Mouse (Mus musculus) left cerebral cortex, postnatal 10 days (tissue): ENCODE measurements at regions not wholly inside any gene's neighbourhood (a gene's known extent, or its start where the extent isn't known, plus 50 kb on each side); places are given as distances from the start of the nearest gene placed in this dataset.

Experiments
- DNase-seq, 2 experiments: peaks; one replicate each; pipeline ENCODE4 v3.0.0; 2021 to 2022; ENCODE audit warnings: low spot score in 2 of 2, mixed read lengths in 1 of 2; ENCODE audit errors: extremely low spot score in 1 of 2
- intact Hi-C: fragments of 180-260 bp; cut with DNase I; formaldehyde crosslinking; loops from one replicate; pipeline ENCODE4 v1.15.1; 2025

DNA sequence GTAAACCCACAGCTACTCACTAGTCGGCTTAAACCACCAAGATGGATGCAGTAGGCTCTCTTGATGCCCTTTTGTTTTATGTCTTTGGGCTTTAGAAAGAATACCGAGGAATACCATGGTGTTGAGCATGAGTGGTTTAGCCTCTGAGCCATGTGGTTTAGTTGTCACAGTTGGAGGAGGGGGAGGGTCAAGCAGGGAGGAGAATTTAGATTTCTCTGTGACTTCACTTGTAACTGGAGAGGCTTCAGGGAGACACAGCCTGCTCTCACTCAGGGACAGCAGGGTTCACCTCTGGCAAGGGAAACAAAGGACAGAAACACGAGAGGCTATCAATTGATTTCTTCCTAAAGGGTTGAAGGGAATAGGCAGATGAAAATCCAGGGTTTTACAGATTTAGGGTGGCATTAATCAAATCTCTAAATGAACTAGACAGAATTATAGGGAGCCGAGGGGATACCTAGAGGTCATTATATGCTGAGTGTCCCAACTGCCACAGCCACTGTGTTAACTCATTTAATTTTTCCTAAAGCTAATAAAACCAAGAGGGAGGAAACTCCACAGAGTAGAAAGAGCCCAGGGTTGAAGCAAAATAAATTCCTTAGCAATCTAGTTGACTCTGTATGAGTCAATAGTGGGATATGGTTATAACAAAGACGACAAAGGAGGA is 2113.7 kb upstream of the 5930422O12Rik start:
- no peak for DNase-seq
- intact Hi-C loops, result no loop called here

DNA sequence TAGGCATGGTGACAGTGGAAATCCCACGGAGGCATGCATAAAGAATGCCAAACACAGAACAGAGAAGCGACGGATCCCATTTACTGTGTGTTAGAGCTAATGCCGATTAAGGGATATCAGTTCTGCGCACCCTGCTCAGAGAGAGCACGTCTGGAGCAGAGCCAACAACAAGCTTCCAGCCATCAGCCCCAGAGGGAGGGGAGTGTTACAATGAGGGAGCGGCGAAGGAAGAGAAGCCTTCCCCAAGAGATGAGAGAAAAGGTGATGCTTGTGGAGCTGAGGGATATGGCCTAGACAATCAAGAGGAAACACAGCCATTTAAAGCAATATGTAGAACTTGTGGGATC is 2113.2 kb upstream of the 5930422O12Rik start:
- no peak for DNase-seq
- intact Hi-C loops, result no loop called here

DNA sequence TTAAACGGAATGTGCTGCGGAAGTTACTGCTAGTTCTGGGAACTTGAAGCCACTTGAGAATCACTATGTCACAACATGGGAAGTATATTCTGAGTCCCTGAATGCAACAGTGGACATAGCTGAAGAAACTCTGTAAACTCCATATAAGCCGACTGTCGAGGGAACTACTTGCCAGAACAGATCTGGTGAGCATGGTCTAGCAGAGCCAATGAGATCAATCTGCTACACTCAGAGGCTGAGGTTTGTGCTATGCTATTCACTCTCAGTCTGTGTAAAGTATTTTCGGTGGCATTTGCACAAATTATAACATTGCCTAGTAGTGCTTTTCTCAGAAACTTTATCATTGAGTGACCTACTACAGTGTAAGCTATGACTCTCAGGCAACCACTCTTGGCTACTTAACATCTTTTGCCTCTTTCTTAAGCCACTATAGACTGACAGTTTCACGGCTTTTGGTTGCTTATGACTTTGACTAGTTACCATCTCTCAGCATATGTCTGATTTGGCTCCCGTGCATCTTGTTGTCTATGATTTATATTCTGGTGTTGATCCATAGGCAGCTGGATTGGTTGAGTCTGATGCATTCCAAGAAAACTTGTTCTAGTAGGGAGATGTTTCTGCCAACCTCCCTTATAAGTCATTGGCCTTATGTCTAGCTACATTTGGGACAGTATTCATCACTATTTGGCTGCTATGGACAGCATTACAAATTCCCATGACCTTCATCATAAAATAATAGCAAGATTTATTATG is 2094.8 kb upstream of the 5930422O12Rik start:
- intact Hi-C loops, result no loop called here
- DNase-seq, result no peak

DNA sequence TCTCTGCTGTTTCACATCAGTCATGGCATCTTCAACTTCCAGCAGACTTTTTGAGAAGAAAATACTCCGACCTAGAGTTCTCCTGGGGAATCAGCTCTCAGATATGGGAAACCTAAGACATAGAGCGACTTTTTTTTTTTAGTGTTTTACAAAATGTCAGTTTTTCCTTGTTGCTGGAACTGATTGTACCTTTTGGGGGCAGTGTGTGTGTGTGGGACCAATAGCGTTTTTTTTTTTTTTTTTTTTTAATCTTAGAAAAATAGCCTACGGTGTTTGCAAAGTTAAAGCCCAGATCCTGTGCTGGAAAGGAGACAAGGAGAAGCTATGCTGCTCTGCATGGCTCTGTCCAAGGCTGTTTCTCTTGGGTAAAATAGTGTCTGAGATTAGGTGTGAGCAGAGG is 2080.0 kb upstream of the 5930422O12Rik start:
- intact Hi-C loops, result no loop called here

DNA sequence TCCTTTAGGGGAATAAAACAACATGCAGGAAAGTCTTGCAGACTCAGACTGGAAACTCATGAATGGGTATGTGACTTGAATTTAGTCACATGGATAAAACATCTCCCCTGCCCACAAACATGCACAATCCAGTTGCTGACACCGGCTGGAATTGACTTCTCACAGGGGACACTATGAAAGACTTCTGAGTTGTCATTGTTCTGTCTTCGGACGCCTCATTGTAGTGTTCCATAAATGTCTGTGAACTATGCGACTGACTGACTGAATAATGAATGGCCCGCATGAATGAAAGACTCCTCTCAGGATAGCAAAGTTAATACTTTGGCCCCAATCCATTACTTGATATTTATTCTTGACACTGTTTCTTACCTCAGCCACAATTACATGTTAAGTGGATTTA is 2058.9 kb upstream of the 5930422O12Rik start:
- intact Hi-C loops, result loop anchor here (5.0 kb wide), 1 partner anchor 633 kb away; no protein-coding TSS in a partner anchor
- DNase-seq, result no peak

More for the DNA sequence above, 2080.0 kb upstream of the 5930422O12Rik start:
- DNase-seq, result no peak

DNA sequence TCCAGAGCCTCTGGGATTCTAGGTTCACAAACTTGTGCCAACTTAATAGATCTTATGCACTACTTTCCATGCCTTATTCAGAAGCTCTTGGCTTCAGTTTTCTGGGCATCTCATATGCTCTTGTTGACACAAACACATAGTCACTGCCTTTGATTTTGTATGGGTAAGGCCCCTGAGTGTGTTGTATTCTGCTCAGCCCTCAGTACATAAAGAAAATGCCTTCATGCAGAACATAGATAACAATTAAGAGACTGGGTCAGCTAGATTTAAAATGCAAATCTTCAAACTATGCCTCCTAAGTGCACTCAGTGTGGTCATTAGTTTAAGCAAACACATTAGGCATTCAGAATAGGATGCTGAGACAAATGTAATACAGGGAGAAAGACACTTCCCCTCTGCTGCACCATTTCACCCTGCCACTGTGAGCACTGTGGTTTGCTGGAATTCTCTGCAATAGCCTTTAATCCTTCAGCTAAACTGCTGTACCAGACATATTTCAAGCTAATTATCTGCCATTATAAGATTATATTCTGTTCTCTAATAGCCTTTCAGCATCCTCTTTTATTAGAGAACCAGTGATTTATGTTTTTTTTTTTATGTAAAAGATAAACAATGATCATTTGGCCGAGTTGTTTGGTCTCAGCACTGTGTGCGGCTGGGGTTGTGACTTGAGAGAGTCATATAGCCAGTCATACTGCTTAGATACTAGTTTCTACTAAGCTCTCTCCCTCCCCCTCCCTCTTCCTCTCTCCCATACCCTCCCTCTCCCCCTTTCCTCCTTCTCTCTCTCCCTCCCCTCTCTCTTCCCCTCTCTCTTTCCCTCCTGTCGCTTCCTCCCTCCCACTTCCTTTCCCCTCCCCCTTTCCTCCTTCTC is 2058.1 kb upstream of the 5930422O12Rik start:
- intact Hi-C loops, result loop anchor here (5.0 kb wide), 1 partner anchor 632 kb away; no protein-coding TSS in a partner anchor
- no peak for DNase-seq

DNA sequence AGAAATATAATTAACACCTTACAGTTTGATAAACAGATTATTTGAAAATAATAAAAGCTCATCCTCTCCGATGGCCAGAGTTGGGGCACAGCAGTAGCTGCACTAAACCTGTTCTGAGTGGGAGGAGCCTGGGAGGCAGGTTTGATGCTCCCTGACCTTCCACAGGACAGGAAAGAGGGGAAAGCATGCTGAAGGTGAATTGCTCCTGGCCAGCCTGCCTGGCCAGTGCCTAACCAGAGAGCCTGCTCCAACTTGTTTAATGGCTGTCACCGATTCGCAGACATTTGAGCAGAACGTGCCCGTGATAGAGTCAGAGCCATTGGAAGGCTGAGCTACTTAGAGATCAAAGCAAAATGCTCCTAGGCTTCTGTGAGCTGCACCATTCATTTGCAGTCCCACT is 2056.9 kb upstream of the 5930422O12Rik start:
- no peak for DNase-seq
- intact Hi-C loops, result loop anchor here (5.0 kb wide), 1 partner anchor 631 kb away; no protein-coding TSS in a partner anchor

DNA sequence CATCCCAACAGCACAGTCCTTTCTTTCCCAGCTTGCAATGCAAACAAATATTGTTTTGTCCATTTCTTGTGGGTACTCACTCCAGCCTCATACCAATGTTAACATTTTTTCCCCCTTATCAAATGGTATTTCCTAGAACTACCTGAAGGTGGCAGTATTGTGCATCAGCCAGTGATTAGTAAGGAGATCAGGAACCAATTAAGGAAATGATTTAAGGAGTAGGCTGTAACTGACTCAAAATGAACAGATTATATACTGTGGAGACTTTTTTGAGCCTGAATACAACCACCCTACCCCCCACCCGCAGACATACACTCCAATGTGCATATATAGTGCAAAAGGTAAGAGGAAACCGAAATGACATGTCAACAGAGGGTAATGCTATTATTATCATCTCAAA is 2056.1 kb upstream of the 5930422O12Rik start:
- intact Hi-C loops, result loop anchor here (5.0 kb wide), 1 partner anchor 630 kb away; no protein-coding TSS in a partner anchor
- DNase-seq, result no peak

DNA sequence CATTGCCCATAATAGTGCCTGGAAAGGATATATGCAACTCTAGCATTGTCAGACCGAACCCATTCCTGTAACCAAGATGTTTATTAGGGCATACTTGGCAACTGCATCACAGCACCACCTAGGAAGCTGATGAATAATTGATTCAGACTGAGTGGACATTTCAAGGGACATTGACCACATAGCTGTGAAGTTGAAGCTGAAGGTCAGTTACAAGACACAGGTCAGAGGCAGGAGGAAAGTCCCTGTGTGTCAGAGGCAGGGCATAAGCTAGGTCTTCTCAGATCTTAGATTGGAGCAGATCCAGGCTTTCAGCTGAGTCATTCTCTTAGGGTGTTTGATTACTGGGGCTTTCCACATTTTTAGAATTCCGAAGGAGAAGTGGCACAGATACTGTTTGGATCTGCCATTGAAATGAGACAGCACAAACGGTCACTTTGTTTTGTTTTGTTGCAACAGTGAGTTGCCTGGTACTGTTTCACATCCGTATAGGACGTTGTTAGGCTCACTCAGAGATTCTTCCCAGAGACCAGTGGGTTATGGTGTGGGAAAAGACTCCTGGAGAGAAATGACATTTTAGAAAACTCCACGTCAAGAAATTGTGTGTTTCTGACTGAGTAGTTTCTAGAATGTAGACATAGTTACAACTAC is 2055.2 kb upstream of the 5930422O12Rik start:
- intact Hi-C loops, result loop anchor here (5.0 kb wide), 1 partner anchor 629 kb away; no protein-coding TSS in a partner anchor
- no peak for DNase-seq

DNA sequence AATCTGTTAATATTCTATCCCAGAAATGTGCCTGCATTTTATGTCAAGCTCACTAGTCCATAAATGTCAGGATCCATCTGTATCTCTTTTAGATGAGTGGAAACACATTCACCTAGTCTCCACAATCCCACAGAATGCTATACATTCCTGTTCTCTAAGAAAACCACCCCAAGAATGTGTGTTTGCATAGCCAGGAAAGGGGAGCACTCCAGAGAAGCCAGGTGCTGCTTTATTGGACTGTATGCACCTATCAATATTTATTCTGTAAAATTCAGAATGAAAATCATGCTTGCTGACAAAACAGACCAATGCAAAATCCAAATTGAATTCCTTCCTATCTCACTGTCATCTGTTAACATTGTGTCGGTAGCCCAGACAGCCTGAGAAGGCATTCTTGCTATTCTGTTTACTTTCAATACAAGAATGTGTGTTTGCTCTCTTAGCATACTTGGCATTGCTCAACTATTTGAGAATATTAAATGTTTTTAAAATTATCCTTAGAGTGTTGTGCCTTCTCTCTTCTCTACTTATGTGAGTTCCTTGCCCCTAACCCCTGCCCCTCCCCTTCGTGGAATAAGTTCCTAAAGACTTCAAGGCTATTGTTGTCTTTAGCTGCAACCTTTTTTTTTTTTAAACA is 2050.7 kb upstream of the 5930422O12Rik start:
- DNase-seq, result no peak
- intact Hi-C loops, result no loop called here

DNA sequence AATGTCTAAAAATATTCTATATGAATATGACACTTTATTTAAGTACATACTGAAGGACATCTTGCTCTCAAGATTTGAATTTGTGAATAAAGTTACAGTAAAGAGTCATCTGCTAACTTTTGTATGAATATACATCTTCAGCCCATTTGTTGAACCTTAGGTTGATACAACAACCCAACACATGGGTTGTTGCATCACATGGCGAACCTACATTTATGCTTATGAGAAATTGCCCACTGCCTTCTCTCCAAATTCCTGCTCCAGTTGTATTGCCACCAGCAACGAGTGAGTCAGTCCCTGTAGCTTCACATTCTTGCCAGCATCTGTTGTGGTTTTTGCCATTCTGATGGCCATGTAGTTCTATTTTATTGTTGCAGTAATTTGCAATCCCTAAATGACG is 2023.7 kb upstream of the 5930422O12Rik start:
- no peak for DNase-seq

DNA sequence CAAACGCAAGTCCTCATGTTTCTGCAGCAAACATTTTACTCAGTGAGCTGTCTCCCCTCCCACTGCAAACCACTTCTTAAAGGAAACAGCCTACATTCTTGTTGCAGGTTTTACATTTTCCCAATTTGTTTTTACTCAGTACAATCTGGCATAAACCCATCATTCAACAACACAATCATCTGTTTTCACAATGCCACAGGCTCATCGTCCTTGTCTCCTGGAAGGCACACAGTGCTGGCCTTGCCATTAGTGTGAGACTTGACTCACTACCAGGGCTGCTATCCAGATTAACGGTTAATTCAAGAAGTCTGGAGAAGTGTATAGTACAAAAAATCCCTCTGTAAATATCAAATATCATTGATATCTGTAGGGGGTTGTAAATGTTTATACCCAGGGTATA is 2006.3 kb upstream of the 5930422O12Rik start:
- DNase-seq, result no peak
- intact Hi-C loops, result no loop called here

More for the DNA sequence above, 2023.7 kb upstream of the 5930422O12Rik start:
- intact Hi-C loops, result no loop called here

DNA sequence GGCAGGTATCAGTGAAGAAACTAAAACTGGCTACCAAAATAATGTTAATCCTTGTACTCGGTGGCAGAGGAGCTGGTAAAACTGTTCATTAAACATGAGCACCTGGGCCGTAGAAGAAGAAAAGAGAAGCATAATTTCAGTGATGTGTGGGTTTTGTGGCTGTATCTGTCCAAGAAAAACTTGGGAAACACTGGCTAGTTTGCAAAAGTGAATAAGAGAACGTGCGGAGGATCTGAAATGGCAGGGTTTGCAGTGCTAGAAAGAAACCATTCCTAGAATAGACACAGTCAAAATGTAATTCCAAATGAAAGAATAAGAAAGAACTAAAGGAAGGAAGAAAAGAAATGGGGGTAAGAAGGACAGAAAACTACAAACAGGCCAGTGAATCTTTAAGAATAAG is 2000.8 kb upstream of the 5930422O12Rik start:
- intact Hi-C loops, result no loop called here
- peak in 1 of 2 experiments; percentile 4 for DNase-seq

DNA sequence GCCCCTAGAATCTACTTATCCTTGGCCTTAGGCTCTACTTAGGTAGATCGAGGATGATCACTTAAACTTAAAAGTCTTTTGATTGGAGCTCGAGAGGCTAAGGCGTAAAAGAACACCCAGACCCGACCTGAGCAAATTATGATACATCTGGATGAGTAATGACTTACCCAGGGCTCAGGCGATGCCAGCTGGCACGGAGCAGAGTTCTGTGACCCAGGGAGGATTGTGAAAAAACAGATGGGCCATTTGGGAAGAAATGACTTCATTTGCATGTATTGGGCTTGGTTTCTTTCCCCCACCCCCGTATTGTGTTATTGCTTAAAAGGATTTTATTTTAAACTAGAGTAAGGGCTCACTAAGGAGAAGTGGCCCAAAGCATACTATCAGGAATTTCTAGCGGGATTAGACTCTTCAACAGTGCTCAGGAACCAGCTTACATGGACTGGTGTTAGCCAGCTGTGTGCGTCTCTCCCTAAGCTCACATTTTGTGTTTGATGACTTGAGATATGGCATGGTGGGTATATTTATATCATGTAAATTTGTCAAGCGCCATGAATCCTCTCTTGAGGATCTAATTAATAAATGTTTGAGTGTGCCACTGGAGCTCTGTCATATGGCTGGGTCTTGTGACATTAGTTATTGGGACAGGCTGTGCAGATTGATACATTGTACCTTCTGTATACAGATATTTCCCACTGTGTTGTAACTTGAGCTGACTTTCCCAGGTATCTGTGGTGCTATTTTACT is 1991.9 kb upstream of the 5930422O12Rik start:
- no peak for DNase-seq
- intact Hi-C loops, result no loop called here

DNA sequence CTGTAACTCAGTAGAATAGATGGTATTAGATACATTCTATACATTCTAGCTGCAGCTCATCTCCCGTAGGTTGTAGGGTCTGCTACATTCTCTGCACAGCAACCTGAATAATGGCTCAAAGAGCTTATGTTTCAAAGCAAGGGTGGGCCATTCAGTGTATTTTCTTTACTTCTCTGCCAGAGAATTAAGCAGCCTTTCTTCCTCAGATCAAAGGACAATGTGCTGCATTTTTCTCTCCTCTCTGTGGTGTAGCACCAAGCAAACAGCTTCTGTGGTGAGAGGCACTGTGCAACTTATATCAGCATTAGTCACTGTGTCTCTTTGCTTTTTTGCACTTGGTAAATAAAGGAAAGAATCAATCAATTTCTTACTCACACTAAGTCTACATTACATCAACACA is 1983.7 kb upstream of the 5930422O12Rik start:
- DNase-seq, result no peak
- intact Hi-C loops, result no loop called here

DNA sequence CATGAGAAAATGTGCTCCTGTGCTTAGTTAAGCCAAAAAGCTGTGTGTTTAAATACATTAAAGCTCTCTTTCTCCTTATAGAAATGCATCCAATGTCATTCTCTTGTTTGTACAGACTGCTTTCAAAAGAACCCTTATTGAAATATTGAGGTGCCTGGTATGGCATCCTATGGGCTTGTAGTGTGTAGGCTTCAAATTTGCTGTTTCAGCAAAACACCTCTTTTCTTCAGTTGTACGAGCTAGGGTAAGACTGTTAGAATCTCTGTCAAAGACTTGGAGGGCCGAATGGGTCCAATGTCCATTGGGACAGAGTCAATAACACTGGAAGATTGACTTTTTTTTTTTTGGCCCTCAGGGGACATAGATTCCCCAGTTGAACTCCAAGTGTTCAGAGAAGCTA is 1980.5 kb upstream of the 5930422O12Rik start:
- intact Hi-C loops, result no loop called here
- no peak for DNase-seq

DNA sequence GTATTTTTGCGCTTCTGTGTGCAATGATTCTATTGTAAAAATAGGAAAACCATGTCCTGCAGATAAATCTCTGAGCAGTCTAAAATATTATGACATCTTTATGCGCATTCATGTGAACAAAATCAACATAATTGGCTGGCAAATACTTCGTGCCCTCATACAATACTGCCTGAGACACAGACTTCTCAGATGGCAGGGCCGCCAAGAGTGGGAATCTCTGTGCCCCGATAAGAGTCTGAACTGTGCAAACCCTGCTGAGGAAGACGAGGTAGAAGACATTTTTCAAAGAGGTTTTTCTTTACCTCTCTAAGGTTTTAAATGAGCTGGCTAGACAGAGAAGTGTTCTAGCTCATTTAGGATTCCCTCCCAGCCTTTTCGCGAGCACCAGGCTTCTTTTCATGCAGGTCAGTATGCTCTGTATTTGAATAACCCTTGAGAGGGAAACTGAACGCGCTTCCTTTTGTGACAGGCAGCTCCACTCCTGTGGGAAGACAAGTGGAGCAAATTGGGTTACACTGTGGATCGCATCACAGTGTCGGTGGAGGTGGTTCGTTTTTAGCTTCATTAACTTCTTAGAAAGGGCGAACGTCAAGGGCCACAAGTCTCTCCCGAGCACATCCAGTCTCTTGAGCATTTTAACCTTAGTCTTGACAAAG is 1973.6 kb upstream of the 5930422O12Rik start:
- intact Hi-C loops, result no loop called here
- no peak for DNase-seq
